Mouse (Mus musculus): ENCODE measurements around the gene Naaladl2.

The Naaladl2 gene

DNA sequence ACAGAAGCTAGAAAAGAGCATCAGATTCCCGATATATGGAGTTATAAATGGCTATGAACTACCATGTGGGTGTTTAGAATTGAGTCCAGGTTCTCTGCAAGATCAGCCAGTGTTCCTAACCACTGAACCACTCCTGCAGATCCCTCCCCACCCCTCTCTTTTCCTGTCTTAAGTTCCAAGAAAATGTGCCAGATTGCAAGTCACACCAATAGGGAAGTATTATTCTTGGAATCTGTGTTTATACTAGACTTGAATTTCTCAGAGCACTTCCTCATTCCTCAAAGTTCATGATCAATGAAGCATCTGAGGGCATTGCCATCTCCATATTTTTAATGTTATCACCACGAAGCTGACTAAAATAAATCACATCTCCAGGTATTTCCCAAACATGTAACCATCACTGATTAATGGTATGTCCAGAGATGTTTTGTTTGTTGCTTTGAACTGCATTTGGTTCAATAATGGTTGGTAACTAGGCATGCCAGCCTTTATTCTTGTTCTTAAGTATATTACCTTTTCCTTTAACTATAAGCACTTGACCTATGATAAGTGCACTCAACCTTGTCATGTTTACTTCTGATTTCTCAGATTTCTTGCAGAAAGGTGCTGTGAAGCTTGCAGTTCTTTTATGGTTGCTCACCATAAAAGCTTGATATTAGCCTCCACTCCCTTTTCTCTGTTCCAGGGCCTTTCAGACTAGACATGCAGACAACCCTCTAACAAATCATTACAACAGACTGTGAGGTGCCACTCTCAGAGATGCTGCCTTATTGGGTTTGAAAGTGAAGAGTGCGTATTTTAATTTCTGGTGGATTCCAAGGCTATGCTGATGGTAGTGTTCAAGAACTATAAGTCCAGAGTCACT, 475.8 kb downstream of the Naaladl2 start:
- DNase-seq = no peak

DNA sequence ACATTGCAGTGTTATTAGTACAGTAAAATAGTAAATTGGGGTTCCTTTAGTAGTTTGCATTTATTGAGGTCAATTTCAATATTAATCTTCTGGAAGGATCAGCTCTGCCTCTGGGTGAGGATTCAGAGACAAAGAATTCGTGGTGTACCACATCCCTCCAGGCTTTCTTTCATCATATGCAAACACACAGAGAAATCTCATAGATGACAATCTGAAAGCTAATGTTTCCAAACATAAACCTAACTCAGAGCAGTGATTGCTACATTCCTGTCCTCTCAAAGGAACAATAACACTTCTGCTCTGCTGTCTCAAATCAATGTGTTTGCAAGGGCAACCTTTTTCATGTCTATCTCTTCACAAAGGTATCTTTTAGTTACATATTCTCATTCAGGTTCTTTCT, 478.7 kb downstream of the Naaladl2 start:
- DNase-seq = no peak

DNA sequence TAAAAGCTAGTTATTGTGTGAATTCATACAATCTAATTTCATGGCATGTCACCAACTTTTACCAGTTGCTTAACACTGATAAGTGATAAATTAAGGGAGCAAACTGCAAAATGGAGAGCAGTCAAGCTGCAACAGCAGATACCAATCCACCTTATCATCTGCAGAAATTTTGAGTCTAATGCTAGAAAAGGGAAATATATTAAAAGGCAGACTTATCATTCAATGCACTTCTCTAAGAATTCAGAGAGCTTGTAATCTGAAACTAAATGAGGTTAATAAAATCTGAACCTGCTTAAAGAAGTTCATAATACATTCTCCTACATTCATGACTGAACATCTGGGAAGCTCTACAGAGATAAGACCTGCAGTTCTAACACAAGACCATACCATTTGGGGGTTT, 480.3 kb downstream of the Naaladl2 start:
- no peak for DNase-seq

DNA sequence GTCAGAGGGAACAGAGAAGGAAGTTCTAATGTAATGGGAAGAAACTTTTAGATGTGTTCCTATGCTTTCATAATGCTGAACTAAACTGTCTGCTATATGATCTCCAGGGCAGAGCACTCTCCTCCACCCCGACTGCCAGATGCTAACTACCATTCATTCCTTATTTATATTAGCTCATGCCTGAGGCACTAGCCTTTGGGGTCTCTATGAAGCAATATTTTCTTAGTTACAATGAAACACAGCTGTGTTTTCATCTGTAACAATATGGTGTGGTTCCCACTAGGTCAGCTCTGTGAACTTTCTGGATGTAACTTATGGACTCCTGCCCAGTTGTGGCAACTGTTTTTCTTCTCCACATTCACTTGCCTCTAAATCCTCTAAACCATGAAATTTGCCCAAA, 514.0 kb downstream of the Naaladl2 start:
- no peak for DNase-seq

DNA sequence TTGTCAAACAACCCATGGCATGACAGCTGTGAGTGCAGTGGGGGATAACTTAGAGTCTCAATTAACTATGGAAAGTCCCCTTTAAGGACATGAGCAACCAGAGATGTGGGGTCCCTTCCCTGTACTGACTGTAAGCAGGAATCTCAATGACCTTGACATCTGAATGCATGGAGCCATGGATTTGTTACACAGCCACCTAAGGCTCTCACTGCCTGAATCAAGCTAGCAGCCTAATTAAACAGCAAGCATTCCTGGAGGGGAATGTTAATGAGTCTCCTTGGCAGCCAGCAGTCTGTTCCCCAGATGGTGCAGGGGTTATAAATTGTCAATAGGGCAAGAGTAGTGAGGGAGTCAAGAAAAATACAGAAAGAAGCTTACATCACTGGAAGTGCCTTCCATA, 538.6 kb downstream of the Naaladl2 start:
- DNase-seq = no peak

DNA sequence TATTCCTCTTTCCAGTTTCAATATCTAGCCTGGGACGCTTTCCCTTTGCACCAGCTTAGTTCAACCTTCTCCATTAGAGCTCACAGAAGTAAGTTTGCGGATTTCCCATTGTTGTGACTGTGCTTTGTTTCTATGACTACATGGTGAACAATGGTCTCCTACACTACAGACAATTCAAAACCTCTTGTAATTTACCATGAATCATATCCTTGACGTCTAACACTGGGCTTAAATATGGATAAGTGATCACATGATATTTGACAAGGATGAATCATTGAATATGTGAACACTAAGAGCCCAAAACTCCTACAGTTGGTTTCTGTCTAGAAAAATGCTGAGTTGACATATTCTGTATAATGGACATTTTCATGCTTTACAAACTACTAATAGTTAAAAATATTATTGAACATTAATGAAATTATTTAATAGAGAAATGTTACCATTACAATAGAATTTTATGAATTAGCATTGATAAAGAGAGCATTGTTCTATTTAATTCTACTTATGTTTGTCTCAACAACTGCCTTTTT, 539.2 kb downstream of the Naaladl2 start:
- no peak for DNase-seq

DNA sequence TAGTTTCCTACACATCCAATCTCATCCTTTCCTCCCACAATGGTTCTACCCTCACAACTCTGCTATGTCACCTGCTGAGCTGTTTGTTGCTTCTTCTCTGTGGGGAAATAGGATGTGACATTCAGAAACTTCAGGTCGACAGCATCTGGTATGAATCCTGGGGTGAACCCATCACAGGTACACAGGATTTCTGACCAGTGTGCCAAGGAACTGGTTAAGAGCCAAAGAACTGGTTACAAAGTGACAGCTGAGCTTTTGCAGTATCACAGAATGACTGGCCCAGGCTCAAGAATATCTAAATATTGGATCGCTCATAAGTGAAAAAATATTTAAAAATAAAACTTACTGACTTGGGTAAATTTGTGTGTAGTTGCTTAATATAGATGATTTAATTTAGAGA, 548.6 kb downstream of the Naaladl2 start:
- DNase-seq = no peak

DNA sequence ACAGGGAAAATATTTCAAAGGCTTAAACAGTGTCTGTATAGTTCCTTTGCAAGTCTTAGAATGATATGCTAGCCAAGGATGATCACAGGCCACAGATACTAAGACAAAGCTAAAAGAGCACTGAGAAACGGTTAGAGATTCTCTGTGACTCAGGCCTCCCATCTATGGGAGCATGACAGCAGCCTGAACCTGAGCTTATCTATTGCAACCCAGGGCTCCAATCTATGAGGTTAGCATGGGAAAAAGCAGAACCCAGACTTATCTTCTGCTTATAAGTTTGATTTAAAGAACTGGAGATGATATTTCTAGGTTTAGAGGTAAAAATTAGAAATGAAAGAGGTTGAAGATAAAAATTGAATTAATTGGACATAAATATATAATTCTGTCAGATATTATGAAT, 587.4 kb downstream of the Naaladl2 start:
- no peak for DNase-seq

DNA sequence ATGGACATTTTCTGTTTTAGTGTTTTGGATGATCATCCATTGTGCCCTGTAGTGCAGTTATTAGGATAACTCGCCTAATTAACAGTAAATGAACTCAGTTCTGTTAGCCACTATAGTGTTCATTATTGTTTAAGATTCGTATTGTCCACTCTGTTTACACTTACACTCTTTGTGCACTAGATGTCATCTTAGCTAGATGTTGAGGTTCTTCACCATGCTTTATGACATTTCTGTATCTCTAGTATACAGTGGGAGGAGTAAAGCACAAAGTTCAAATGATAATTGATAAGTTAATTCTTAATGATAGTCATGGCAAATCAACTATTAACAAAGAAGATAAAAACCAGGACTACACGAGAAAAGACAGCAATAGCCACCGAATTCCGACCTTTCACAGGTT, 590.4 kb downstream of the Naaladl2 start:
- no peak for DNase-seq

DNA sequence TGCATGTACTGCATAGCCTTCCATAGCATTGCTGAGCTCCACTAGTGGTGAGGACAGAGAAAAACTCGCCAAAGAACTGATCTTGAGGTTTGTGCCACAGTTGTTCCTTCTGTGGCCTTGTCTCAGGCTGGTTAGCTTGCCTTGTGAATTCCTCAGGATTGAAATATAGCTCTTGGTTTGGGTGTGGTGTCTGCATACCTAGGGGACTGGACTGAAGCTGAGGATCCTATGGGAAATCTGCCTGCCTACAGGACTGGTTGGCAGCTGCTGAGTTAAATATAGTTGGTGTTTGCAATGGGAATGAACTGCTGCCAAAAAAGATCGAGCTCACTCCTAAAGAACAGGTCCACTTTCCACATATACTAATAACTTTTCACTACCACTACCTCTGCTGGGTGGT, 591.4 kb downstream of the Naaladl2 start:
- no peak for DNase-seq

DNA sequence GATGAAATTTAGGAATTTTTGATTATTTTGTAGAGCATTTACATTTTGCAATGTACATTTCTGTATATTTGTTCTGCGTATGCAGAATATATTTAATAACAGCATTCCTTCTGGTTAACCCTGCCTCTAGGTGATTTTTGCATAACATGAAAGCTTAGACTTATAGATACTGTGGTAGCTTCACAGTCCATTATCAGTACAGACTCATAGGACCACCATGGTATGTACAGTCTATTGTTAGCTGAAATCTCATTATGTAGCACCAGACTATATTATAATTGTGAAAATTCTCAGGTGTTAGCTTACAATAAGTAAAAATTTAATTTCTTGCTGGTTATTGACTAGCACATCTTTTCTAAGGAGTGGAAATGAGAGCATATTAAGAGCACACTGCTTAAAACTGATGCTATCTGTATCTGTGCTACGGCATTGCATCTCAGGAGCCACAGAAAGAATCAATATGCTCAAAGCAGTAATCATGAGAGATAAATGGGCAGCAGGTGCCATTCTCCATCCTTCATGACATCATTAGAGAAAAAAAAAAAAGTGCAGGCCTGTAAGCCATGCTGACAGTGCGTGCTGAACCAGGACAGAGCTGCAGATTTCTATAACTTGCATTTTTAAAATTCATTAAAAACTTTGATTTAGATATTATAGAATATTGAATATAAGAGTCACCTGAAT, 610.1 kb downstream of the Naaladl2 start:
- DNase-seq = no peak

DNA sequence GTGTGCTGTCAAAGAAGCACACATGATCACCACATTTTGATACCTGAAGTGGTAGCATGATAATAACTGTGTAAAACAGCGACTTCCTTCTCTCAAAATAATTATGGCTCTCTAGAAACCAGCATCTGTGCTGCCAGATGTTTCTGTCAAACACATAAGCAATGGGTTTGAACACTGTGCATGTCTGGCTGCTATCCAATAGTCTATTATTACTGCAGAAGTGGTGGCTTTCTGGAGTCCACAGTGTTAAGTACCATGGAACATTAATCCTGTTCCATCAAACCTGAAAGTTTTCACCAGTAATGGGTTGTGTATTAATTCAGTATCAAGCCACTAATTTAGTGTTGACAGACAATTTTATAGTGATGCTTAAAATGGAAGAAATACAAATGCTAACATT, 629.1 kb downstream of the Naaladl2 start:
- DNase-seq = no peak

DNA sequence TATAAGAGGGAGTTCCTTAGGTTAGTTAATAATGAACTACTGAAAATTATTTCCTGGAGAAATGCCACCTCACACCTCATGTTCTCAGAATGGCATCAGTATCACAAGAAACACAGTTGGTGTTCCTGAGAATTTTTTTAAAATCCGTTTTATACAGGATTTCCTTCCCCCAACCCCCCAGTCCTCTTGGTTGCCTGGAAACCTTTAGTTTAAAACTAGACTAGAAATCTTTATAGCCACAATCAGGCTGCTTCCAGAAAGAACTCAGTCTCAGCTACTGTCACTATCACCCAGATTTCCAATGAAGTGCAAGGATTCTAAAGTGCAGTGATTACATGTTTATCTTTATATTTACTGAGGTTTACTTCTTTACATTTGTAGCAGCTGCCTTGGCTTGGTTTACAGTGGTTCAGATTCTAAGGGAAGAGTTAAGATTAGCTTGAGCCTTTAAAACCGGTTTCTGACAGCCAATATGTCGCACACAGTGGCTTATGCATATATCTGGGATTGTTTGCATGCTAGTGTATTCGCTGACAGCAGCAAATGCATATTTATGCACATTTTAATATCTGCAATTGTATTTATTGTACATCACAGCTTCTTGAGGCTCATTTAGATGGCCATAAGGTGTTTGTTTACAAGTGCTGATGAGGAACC, 657.5 kb downstream of the Naaladl2 start:
- DNase-seq = no peak

DNA sequence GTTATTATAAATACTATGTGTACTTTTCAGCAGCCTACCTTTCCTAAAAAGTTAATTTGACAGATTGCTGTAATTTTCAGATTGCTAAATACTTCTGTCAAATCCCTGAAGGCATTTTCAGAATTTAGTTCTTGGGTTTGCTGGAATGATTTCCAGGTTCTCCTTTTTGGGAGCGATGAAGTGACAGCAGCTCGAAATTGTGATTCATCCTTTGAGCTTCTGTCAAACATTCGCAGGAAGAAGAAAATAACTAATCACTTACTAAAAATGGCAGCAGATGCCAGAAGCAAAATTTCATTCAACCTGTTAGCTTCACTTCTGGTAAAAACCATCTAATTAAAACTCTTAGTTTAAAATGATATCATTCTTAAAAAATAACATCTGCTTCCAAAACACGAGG, 680.1 kb downstream of the Naaladl2 start:
- DNase-seq = no peak

DNA sequence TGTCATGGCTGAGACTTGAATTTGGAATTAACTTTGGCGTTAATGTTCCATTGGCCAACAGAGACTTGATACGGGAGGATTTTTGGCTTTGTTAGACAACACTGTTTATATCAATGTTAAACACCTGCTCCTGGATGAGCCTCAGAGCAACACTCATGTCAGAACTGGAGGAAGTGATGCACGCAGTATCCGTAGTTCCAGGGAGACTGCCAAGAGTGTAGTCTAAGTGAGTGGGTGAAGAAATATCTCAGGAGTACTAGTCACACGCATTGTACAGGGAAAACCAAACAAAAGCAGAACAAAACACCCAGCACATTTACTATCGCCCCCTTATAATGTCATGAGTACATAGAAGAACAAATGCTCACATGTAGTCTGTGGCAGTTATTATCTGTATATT, 703.4 kb downstream of the Naaladl2 start:
- DNase-seq = no peak

DNA sequence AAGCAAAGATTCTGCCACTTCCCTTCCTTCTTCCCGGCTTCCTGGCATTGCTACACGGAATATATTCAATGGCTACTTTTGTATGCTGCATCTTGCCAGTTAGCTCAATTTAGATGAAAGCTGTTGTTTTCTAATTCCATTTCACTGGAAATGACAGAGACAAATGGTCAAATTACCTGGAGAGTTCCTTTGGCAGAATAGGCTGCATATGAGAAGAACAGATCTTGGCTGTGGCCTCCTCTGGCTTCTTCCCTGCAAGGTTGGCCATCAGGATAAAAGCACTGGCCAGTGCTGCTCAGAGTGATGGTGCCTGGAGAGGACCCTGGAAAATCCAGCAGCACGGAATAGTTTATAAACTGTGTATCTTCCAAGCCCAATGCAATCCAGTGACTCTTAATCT, 711.3 kb downstream of the Naaladl2 start:
- no peak for DNase-seq

DNA sequence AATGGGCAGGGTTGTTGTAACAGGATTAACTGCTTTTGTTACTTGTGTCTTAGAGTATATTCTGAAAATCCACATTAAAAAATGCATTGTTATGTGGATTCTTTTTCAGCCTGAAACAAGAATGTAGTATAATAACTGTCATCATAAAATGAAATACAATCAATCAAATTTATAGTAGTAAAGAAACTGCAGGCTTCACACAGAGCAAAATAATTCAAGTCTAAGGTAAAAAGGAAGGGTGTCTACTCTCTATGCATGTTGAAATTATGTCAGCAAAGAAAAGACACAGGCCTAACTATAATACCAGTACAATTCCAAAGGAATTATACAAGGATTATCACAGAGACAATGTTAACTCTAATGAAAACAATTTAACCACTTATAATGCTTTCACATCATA, 752.3 kb downstream of the Naaladl2 start:
- no peak for DNase-seq

DNA sequence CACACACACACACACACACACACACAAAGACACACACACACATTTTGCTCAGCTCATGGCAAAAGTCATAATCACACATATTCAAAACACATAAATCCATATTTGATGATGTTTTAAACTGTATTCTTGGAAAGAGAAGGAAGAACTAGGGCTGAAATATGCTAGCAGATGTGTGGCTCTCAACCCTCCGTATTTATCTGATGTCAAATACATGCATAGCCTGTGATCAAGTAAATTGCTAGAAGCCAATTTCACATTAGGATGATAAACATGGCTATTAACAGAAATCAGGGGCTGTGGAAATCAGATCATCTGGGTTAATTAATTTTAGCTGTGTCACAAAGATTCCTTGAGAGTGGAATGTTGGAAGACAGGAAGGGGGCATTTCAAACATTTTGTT, 752.8 kb downstream of the Naaladl2 start:
- no peak for DNase-seq

DNA sequence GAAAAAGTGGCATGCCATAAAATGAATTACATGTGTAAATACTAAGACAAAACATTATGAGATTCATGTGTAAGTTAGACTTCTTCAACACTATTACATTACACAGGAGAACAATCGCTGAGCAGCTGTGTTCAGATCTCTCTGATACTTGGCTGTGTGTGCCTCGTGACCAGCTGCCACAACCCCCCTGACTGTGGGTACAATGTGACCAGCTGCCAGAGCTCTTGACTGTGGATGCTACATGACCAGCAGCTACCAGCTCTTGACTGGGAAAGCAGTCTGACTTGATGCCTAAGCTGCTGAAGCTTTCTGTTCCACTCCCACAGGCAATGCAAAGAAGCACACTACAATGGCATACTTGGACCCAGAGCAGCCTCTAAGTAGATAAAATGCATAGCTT, 789.1 kb downstream of the Naaladl2 start:
- DNase-seq = no peak

DNA sequence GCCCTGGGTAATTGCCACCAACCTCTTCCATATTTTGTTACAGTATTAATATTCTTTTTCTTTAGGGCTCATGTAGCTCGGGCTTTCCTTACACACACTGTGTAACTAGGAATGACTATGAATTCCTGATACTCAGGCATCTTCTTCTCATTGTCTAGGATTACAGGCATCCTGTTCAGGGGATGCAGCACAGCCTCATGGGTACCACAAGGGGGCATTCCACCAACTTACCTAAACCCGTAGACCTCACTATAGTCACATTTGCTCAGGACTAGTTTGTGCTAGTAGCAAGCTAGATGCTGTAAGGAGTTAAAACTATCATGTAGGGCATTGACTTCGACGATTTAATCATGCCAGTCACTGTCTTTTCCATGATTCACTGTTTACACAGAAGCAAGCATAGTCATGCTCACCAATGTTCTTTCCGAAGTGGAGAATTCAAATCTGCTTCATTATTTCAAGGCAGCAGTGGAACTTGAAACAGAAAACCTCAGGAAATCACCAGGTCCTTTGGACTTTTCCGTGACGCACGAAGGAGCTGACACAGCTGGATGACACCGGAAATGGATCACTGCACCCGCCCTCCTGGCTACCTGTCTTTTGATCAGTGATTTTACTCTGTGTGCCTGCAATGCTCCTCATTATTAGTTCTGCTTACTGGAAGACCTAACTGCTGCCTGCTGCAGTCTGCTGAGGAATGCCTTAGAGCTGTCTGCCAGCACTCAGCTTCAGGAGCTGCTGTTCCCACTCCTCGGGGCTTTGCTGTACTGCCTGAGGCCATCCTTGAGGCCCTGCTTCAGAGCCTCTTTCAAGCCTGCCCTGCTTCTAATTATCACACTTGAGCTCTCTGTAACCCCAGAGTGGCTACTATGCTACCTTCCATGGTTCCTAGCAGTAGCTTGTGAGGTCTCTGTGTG, 822.3 kb downstream of the Naaladl2 start:
- DNase-seq = no peak

DNA sequence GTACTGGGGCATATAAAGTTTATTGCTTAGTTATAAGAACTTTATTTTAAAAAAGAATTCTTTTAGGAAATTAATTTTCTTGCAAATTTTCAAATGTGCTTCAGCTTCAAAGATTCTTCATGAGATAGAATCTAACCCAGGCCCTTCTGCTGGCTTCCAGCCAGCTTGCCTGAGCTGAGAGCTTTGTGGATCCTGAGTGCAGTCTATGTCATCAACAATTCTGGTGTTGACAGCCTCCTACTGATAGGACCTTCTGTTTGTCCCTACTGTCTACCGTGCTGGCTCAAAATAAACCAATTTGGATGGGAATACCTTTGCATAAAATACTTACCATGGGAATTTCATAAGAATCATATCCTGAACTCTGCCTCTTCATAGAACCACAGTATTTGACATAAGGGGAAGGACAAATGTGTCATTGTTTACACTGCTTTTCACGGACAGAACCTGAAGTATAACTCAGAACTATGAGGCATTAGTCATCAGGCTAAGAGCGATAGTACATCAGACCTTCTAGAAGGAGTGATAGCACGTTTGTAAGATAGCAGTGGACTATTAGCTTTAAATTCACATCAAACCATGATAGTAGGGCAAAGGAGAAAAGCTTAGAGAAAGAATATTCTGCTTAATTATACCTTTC, 829.3 kb downstream of the Naaladl2 start:
- no peak for DNase-seq

DNA sequence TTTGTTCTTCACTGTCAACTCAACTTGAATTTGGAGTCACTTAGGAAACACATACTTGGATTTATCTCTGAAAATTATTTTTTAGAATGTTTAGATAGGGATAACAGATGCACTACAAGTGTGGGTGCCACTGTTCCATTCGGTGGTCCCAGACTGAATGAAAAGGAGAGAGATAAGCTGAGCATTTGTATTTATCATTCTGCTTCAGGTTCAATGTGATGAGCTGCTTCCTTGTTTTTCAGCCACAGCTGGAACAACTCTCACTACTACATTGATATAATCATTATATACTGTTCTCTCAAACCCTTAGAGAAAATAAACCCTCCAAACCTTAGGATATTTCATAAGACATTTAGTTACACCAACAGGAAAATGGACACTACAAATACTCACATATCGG, 918.6 kb downstream of the Naaladl2 start:
- DNase-seq = no peak
